Mouse (Mus musculus) liver, postnatal 0 days (tissue): Measurements from ENCODE around the gene Zfr. TPM values are rescaled to one million over a fixed set of nuclear protein-coding genes. Genes with fewer than 3 reads are reported as not detected.
A peak's percentile ranks its signal among the peaks of the same experiment; 100 is the strongest.

Source experiments
- ATAC-seq: fragments of 200-750 bp; cut with Nextera tagmentation; 2 replicates; pipeline ENCODE4 v1.8.0; 2017; ENCODE audit warnings: mild to moderate bottlenecking, moderate library complexity
- DNase-seq: peaks from one replicate; pipeline ENCODE4 v3.0.0-alpha.2; 2016
- H3K27ac ChIP-seq: fragments of 300-500 bp; sonication (generic); 2 replicates; pipeline ENCODE4 v1.5.1; 2014; ENCODE audit warnings: antibody characterized with exemption, moderate library complexity, mild to moderate bottlenecking, low read depth
- H3K27me3 ChIP-seq: fragments of 300-500 bp; sonication (generic); 2 replicates; pipeline ENCODE4 v1.6.1; 2014; ENCODE audit warnings: low read length, control low read depth, mixed read lengths; ENCODE audit not compliant: insufficient read depth
- H3K36me3 ChIP-seq: fragments of 300-500 bp; sonication (generic); replicated peaks from 2 replicates; pipeline ENCODE4 v1.6.1; 2014; ENCODE audit warnings: mild to moderate bottlenecking, control low read depth, low read length, moderate library complexity, mixed read lengths; ENCODE audit not compliant: insufficient read depth
- H3K4me1 ChIP-seq: fragments of 300-500 bp; sonication (generic); 2 replicates; pipeline ENCODE4 v1.6.1; 2014; ENCODE audit warnings: antibody characterized with exemption, mild to moderate bottlenecking, control low read depth; ENCODE audit not compliant: insufficient read depth
- H3K4me2 ChIP-seq: fragments of 300-500 bp; sonication (generic); 2 replicates; pipeline ENCODE4 v1.6.1; 2014; ENCODE audit warnings: low read depth, mild to moderate bottlenecking, low read length, moderate library complexity, mixed read lengths
- H3K4me3 ChIP-seq: fragments of 300-500 bp; sonication (generic); 2 replicates; pipeline ENCODE4 v1.5.1; 2014; ENCODE audit warnings: low read depth, low read length
- H3K9ac ChIP-seq: fragments of 300-500 bp; sonication (generic); replicated peaks from 2 replicates; pipeline ENCODE4 v1.6.1; 2014; ENCODE audit warnings: mild to moderate bottlenecking, moderate library complexity
- H3K9me3 ChIP-seq: fragments of 300-500 bp; sonication (generic); 2 replicates; pipeline ENCODE4 v1.6.1; 2016; ENCODE audit warnings: mild to moderate bottlenecking, control low read depth, low read length, mixed read lengths
- CTCF ChIP-seq: sonication (generic); IDR thresholded peaks from 2 replicates; pipeline ENCODE4 v1.5.1; 2016; ENCODE audit warnings: antibody characterized with exemption, low read depth
- EP300 ChIP-seq: IDR thresholded peaks from 2 replicates; pipeline ENCODE4 v1.6.1; 2016; ENCODE audit warnings: antibody characterized with exemption, low read depth, mild to moderate bottlenecking
- WGBS: fragments of 180-500 bp; shearing (Covaris S2); extraction: QIAGEN DNeasy Blood & Tissue Kit; methylation state at CpG from one replicate; pipeline ENCODE4 v1.1.7; 2014; ENCODE audit not compliant: insufficient replicate concordance; 5-methylcytosine and 5-hydroxymethylcytosine counted together
- polyA plus RNA-seq: library from polyadenylated mRNA; unstranded; fragments of >200 nt; fragmentation: Nextera tagmentation; extraction: Ambion mirVana; gene quantifications from 2 replicates; pipeline ENCODE4 v1.2.1, GENCODE M21; 2015

Zfr gene
- polyA plus RNA-seq, 1 experiment from 2014 or later = 33.5 TPM

DNA sequence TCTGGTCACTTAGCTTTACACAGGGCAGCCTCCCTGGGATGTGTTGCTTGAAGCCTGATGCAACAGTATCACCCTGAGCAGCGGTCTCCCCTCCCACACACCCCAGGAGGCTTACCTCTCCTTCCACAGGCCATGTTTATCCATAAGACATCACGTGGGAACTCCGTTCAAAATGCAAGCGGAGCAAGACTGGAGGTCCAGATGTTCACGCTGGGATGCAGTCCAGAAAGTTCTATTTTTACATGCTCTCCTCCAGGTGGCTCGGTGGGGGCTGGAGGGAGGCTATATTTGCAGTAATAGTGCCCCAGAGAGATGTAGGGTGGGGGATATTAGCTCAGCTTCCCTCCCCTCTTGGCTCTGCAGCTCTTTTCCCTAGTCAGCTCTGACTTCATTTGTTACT lies 33.5 kb upstream of the Zfr start:
- WGBS = 69% methylated on average over 6 of the region's 6 CpGs
- H3K9me3 ChIP-seq = no peaks in the 10 kb centered on the region
- H3K36me3 ChIP-seq = no peaks in the 10 kb centered on the region
- H3K4me1 ChIP-seq = no peaks in the 10 kb centered on the region
- no peak overlapping the region for H3K4me3 ChIP-seq
- no peak for ATAC-seq
- TF ChIP-seq CTCF (no peak), EP300 (no peak)
- H3K27me3 ChIP-seq = no peaks in the 10 kb centered on the region
- H3K9ac ChIP-seq = no peak overlapping the region
- no peak for DNase-seq
- H3K27ac ChIP-seq = no peak overlapping the region
- H3K4me2 ChIP-seq = no peak overlapping the region

DNA sequence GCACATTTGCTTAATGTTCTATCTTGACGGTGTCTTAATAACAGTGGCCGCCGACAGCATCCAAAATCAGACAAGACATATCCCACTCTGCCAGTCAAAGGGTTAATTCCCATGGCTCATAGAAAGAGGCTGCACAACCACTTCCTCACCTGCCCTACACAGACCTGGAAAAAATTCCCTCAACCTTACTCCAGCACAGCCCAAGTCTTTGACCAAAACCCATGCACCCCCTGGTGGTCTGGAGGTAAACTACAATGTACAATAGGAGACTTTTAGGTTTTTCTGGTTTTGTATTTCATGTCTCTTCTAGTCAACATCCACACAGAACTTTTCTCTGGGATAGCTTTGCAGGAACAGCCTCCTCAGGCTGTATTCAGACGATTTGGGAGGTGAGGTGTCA lies 32.8 kb upstream of the Zfr start:
- Histone ChIP-seq H3K36me3 (no peaks in the 10 kb centered on the region), H3K4me3 (no peak overlapping the region), H3K27ac (no peak overlapping the region), H3K4me2 (no peak overlapping the region), H3K4me1 (no peaks in the 10 kb centered on the region), H3K27me3 (no peaks in the 10 kb centered on the region), H3K9ac (no peak overlapping the region), H3K9me3 (no peaks in the 10 kb centered on the region)
- WGBS = 62% methylated on average over 4 of the region's 4 CpGs
- DNase-seq = peak; percentile 55
- TF ChIP-seq CTCF (peak; percentile 80), EP300 (no peak)
- no peak for ATAC-seq

DNA sequence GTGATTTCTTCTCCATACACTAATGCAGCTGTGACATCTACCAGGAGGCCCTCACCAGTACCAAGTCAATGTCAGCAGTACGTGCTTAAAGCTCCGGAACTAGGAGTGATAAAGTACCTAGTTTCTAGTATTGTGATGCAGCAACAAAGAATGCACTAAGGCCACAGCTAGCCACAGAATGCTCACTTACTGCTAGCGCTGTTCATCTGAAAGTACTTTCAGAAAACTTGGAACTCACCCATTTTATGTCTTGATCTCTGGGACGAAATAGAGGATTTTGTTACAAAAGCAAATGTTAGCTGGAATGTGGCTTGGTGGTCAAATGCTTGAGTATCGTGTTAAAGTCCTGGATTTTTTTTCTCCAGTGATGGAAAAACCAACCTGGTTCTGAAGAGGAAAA lies 30.0 kb upstream of the Zfr start:
- Histone ChIP-seq H3K4me3 (no peak overlapping the region), H3K27me3 (no peaks in the 10 kb centered on the region), H3K27ac (no peak overlapping the region), H3K4me1 (no peaks in the 10 kb centered on the region), H3K4me2 (no peak overlapping the region), H3K36me3 (no peaks in the 10 kb centered on the region), H3K9ac (no peak overlapping the region), H3K9me3 (no peaks in the 10 kb centered on the region)
- no peak for DNase-seq
- no peak for TF ChIP-seq CTCF
- ATAC-seq = no peak
- 77% methylated on average over 5 of the region's 5 CpGs for WGBS

DNA sequence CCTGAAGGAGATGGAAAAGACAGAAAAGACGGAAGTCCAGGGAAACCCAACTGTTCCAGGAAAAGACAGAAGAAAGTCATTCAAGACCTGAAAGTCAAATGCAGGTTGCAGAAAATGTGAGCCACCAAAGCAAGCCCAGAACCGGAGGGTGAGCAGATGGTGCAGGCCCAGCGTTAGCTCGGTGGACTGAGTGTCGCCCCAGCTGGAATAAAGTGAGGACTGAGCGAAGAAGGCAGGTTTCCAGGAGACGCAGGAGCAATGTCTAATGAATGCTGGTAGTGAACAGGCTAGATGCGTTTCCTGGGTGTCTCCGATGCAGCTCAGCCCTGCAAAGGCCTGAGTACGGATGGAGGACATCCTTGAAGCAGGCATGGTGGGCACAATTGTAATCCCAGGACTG lies 29.5 kb upstream of the Zfr start:
- WGBS = 78% methylated on average over 10 of the region's 10 CpGs
- H3K4me2 ChIP-seq = no peak overlapping the region
- no peaks in the 10 kb centered on the region for H3K4me1 ChIP-seq
- no peak overlapping the region for H3K27ac ChIP-seq
- H3K27me3 ChIP-seq = no peaks in the 10 kb centered on the region
- DNase-seq = no peak
- H3K9ac ChIP-seq = no peak overlapping the region
- no peaks in the 10 kb centered on the region for H3K36me3 ChIP-seq
- ATAC-seq = no peak
- H3K9me3 ChIP-seq = no peaks in the 10 kb centered on the region
- H3K4me3 ChIP-seq = no peak overlapping the region
- TF ChIP-seq EP300 (no peak), CTCF (no peak)

DNA sequence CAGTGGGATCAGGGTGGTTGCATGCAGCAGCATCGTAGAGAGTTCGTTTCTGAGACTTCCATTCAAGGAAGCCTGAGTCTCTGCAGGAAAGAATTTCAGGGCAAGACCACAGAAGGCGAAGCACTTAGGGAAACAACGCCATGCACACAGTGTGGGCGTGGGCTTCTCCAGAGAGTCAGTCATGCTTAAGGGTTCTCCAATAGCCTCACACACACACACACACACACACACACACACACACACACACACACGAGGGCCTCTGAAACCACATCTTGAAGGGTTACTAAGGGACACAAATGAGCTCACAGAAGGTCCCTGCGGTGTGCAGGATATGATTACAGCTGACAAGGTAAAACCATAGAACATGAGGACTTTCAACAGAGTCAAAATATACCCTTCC lies 27.5 kb upstream of the Zfr start:
- DNase-seq (no peak), ATAC-seq (no peak)
- H3K4me1 ChIP-seq = no peaks in the 10 kb centered on the region
- H3K27me3 ChIP-seq = no peaks in the 10 kb centered on the region
- no peak overlapping the region for H3K4me2 ChIP-seq
- no peak overlapping the region for H3K4me3 ChIP-seq
- H3K36me3 ChIP-seq = no peaks in the 10 kb centered on the region
- no peaks in the 10 kb centered on the region for H3K9me3 ChIP-seq
- WGBS = 59% methylated on average over 7 of the region's 7 CpGs
- H3K27ac ChIP-seq = no peak overlapping the region
- H3K9ac ChIP-seq = no peak overlapping the region
- TF ChIP-seq EP300 (no peak), CTCF (no peak)

DNA sequence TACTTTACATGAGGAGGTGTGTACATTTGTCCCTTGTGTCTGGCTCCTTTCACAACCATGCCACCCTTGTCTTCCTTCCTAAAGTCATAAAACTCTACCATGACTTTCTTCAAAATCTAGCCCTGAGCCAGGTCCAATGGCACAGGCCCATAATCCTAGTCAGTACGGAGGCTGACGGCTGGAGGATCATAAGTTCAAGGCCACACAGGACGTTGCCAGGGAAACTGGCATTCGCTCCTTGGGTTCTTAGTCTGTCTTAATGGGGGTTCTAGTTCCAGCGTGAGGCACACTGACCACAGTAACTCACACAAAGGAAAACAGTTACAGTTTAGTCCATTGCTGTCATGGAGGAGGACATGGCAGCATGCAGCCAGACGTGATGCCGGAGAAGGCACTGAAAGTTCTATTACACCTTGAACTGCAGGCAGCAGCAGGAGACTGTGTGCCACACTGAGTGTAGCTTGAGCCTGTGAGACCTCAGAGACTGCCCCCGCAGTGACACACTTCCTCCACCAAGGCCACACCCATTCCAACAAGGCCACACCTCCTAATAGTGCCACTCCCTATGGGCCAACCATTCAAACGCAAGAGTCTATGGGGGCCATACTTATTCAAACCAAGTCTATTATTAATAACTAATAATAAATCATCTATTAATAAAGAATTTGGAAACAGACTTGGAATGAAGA lies 26.5 kb upstream of the Zfr start:
- H3K27ac ChIP-seq = no peak overlapping the region
- ATAC-seq = no peak
- H3K9me3 ChIP-seq = no peaks in the 10 kb centered on the region
- no peak overlapping the region for H3K4me3 ChIP-seq
- H3K4me1 ChIP-seq = no peaks in the 10 kb centered on the region
- H3K9ac ChIP-seq = no peak overlapping the region
- no peak overlapping the region for H3K4me2 ChIP-seq
- no peak for DNase-seq
- TF ChIP-seq CTCF (no peak), EP300 (no peak)
- H3K27me3 ChIP-seq = no peaks in the 10 kb centered on the region
- no peaks in the 10 kb centered on the region for H3K36me3 ChIP-seq
- 81% methylated on average over 9 of the region's 9 CpGs for WGBS
